Mouse (Mus musculus): Measurements from ENCODE around the gene Nrxn2.

GRCm38 (mm10) chr19:6462841-6463240, 44.3 kb downstream of the Nrxn2 start:
- no peak for TF ChIP-seq CTCF (conservative IDR thresholded peaks at IDR 0.05; ENCODE audit: low read length)
- TF ChIP-seq POU5F1 (IDR thresholded peaks at IDR 0.05; ENCODE audit: borderline replicate concordance, low read length): no peak

Data from E14TG2a.4 (cell line).